Mouse (Mus musculus): ENCODE measurements at regions not wholly inside any gene's neighbourhood (a gene's known extent, or its start where the extent isn't known, plus 50 kb on each side); places are given as distances from the start of the nearest gene placed in this dataset.

- TF ChIP-seq EP300 (IDR thresholded peaks at IDR 0.05; ENCODE audit: insufficient read depth, low read depth, low read length) (no peak), CTCF (IDR thresholded peaks at IDR 0.05; ENCODE audit: low read depth, low read length) (no peak)
Observed at GRCm38 (mm10) chr9:101690916-101691315, 170.7 kb upstream of the 9630041A04Rik start.

Measured in ES-Bruce4 (cell line).